Mouse (Mus musculus) megakaryocyte, embryonic 14.5 days (primary cell): Measurements from ENCODE around the gene Map2.

Source experiments
- FLI1 ChIP-seq: IDR thresholded peaks from 2 replicates; pipeline ENCODE4 v1.6.1; 2012; ENCODE audit warnings: low read length, inconsistent platforms, mixed read lengths
- GATA1 ChIP-seq: IDR thresholded peaks from 3 replicates; pipeline ENCODE4 v1.6.1; 2012; ENCODE audit warnings: mixed read lengths, low read length, inconsistent platforms, borderline replicate concordance

DNA sequence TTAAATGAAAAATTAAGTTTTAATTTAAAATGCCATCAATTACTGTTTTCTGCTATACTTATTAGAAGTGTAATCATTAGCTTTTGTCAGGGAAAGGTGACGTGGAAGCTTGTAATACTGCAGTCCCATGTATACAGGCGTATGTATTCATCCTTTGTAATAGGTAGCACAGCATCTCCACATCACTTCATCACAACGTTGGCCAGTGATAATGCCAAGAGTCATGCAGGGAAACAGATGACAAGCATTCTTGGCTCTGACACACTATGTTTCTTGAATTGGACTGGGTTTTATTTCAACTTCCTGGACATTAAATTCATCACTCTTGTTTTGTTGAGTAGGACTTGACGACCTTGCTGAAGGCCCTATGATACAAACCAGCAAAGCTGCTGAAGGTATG is 113.9 kb downstream of the Map2 start:
- no peak for TF ChIP-seq GATA1
- no peak for TF ChIP-seq FLI1
